Mouse (Mus musculus) liver, embryonic 14 days (tissue): ENCODE data around the gene 4931400O07Rik. TPM values are rescaled to one million over a fixed set of nuclear protein-coding genes. Genes with fewer than 3 reads are reported as not detected.

Experiments
- polyA plus RNA-seq: library from polyadenylated mRNA; depleted of rRNA; stranded (reverse); fragments of >200 nt; gene quantifications from 2 replicates; pipeline ENCODE4 v1.2.3, GENCODE M21; 2012; rRNA removed

The 4931400O07Rik gene
- not detected in 2 replicates for polyA plus RNA-seq

GRCm38 (mm10) chrX:62467691-62468090 is at the start of gene 4931400O07Rik:
4931400O07Rik (plus strand) TSS chrX:62467991.

Other genes starting within 250 kb of the 4931400O07Rik start
- gene 4933402E13Rik, start 184.5 kb upstream of the 4931400O07Rik start, polyA plus RNA-seq = 0.01 and 0.03 TPM in 2 replicates